Mouse (Mus musculus): ENCODE results near the gene Hecw2. TPM values are rescaled to one million over a fixed set of nuclear protein-coding genes. Genes with fewer than 3 reads are reported as not detected.

Hecw2 gene
- polyA plus RNA-seq, 1 experiment = 0.07 TPM

GRCm38 (mm10) chr1:53952395-53952794, 242.6 kb downstream of the Hecw2 start:
- Histone ChIP-seq H3K27ac (ENCODE audit: insufficient read depth, low read depth, low read length) (no peak overlapping the region), H3K4me3 (ENCODE audit: insufficient read depth, low read length) (no peak overlapping the region), H3K4me1 (ENCODE audit: control insufficient read depth, insufficient read depth, low read length) (peaks cover 7% of the 10 kb centered on the region)
- no peak for TF ChIP-seq POLR2A (IDR thresholded peaks at IDR 0.05; ENCODE audit: borderline replicate concordance, low read depth, low read length)
- TF ChIP-seq CTCF (IDR thresholded peaks at IDR 0.05; ENCODE audit: low read depth, low read length) = no peak

- H3K4me3 ChIP-seq (ENCODE audit: insufficient read depth, low read length) = no peak overlapping the region
- TF ChIP-seq CTCF (IDR thresholded peaks at IDR 0.05; ENCODE audit: low read depth, low read length) (no peak), POLR2A (IDR thresholded peaks at IDR 0.05; ENCODE audit: borderline replicate concordance, low read depth, low read length) (no peak)
- peak overlapping the region; percentile 21; the same call in 1 of the 2 replicates for H3K27ac ChIP-seq (ENCODE audit: insufficient read depth, low read depth, low read length)
- H3K4me1 ChIP-seq (ENCODE audit: control insufficient read depth, insufficient read depth, low read length) = peaks cover 15% of the 10 kb centered on the region
Measured at GRCm38 (mm10) chr1:53945815-53946214, 249.2 kb downstream of the Hecw2 start.

DNA sequence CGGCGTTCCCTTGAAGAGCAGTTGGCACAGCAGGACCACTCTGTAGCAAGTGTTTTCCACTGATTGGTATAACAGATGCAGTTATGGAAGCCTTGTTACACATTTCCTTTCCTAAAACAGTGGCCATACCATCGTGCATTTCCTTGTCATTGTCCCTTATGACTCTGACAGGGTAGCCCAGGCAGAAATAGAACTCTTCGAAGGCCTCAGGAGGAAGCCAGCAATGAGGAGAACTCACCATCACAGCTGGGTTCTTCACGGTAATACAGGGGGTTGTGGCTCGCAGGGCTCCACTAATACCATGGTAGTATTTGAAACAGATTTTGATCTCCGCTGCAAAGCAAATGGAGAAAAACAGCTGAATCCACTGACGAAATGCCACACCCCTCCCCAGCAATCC, 252.5 kb downstream of the Hecw2 start:
- Histone ChIP-seq H3K27ac (ENCODE audit: insufficient read depth, low read depth, low read length) (no peak overlapping the region), H3K4me1 (ENCODE audit: control insufficient read depth, insufficient read depth, low read length) (peaks cover 21% of the 10 kb centered on the region), H3K4me3 (ENCODE audit: insufficient read depth, low read length) (no peak overlapping the region)
- TF ChIP-seq CTCF (IDR thresholded peaks at IDR 0.05; ENCODE audit: low read depth, low read length) = no peak
- TF ChIP-seq POLR2A (IDR thresholded peaks at IDR 0.05; ENCODE audit: borderline replicate concordance, low read depth, low read length) = no peak

DNA sequence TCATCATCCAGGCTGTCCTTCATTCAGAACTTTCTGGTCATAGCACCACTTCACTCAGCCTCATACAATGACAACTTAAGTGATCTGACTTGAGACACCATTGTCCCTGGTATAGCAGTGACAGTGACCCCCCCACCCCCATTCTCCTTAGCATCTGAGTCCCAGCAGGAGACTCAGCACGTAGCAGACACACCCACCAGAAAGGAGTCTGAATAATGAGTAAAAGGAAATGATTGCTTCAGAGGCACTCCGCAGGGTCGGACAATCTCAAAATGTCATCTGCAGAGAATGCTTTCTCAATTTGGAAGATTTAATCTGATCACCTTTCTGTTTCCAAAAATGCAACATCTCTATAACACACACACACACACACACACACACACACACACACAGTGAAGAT, 253.4 kb downstream of the Hecw2 start:
- no peak overlapping the region for H3K27ac ChIP-seq (ENCODE audit: insufficient read depth, low read depth, low read length)
- H3K4me3 ChIP-seq (ENCODE audit: insufficient read depth, low read length) = no peak overlapping the region
- TF ChIP-seq CTCF (IDR thresholded peaks at IDR 0.05; ENCODE audit: low read depth, low read length) = no peak
- TF ChIP-seq POLR2A (IDR thresholded peaks at IDR 0.05; ENCODE audit: borderline replicate concordance, low read depth, low read length) = no peak
- H3K4me1 ChIP-seq (ENCODE audit: control insufficient read depth, insufficient read depth, low read length) = peaks cover 21% of the 10 kb centered on the region

DNA sequence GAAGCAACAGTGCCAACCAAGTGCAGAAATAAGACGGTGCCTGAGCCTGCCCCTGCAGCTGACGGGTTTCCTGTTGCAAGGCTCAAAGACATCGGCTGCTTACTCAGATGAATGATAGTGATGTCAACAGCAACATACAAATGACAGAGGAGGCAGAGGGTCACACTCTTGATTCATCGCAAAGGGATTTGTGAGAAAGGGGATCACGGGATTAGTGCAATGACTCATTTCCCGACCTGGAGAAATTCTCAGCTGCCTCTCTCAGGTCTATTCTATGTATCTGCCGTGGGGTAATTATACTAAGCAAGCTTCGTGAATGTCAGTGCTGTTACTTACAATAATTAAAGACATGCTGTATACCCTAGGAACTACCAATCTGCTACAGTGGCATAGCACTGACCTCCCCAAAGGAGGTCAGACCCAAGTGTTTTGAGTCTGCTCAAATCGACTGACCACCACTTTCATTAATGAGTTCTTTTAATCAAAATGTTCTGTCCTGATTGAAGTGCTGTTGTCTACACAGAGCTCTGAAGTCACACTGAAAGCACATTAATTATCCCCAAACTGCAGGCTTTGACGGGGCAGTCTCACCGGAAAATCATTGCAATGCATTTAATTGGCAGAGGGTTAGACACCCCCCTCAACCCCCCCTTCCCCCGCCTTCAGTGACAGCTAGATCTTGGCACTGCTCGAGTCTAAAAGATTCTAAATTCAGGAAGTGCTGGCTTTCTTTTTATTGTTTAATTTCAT, 254.5 kb downstream of the Hecw2 start:
- no peak for TF ChIP-seq CTCF (IDR thresholded peaks at IDR 0.05; ENCODE audit: low read depth, low read length)
- no peak for TF ChIP-seq POLR2A (IDR thresholded peaks at IDR 0.05; ENCODE audit: borderline replicate concordance, low read depth, low read length)
- peaks cover 11% of the 10 kb centered on the region for H3K4me1 ChIP-seq (ENCODE audit: control insufficient read depth, insufficient read depth, low read length)
- H3K27ac ChIP-seq (ENCODE audit: insufficient read depth, low read depth, low read length) = no peak overlapping the region

GRCm38 (mm10) chr1:53939291-53939690, 255.7 kb downstream of the Hecw2 start:
- TF ChIP-seq CTCF (IDR thresholded peaks at IDR 0.05; ENCODE audit: low read depth, low read length) (no peak), POLR2A (IDR thresholded peaks at IDR 0.05; ENCODE audit: borderline replicate concordance, low read depth, low read length) (no peak)
- Histone ChIP-seq H3K4me3 (ENCODE audit: insufficient read depth, low read length) (no peak overlapping the region), H3K4me1 (ENCODE audit: control insufficient read depth, insufficient read depth, low read length) (peaks cover 7% of the 10 kb centered on the region), H3K27ac (ENCODE audit: insufficient read depth, low read depth, low read length) (no peak overlapping the region)

More for the DNA sequence above, 254.5 kb downstream of the Hecw2 start:
- no peak overlapping the region for H3K4me3 ChIP-seq (ENCODE audit: insufficient read depth, low read length)

DNA sequence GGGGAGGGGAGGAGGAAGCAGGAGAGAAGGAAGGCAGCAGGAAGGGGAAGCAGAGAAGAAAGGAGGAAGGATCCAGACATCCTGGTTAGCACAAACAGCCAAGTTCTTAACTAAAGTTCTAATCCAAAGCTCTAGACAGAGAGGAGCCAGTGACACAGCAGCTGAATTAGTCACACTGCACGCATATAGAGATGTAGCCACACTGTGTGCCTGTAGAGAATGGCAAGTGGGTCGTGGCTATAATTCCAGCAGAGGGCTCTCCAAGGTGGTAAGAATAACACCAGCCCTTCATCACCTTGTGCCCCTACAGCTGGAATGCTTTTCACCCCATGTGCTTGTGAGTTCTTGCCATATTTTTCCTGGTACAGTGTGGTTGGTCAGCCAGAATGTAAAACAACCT, 261.7 kb downstream of the Hecw2 start:
- TF ChIP-seq CTCF (IDR thresholded peaks at IDR 0.05; ENCODE audit: low read depth, low read length) (no peak), POLR2A (IDR thresholded peaks at IDR 0.05; ENCODE audit: borderline replicate concordance, low read depth, low read length) (no peak)
- peaks cover 11% of the 10 kb centered on the region for H3K4me1 ChIP-seq (ENCODE audit: control insufficient read depth, insufficient read depth, low read length)

DNA sequence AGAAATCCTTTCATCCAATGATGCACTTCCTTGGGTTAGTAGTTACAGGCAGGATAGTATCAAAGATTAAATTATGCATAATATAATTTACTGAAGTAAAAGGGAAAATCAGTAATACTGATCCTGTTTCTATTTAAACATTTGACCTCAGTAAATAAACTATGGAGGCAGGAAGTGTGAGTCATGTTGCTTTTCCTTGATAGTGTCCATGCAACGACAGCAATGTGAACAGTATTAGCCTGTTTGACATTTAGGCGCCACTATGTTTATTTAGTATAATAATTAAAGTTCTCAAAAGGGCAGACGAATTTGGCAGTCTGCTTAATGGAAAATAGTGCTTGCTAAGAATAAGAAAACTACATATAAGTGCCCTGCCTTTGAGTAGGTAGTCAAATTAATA, 263.7 kb downstream of the Hecw2 start:
- Histone ChIP-seq H3K27ac (ENCODE audit: insufficient read depth, low read depth, low read length) (no peak overlapping the region), H3K4me3 (ENCODE audit: insufficient read depth, low read length) (no peak overlapping the region)
- TF ChIP-seq POLR2A (IDR thresholded peaks at IDR 0.05; ENCODE audit: borderline replicate concordance, low read depth, low read length) = no peak
- TF ChIP-seq CTCF (IDR thresholded peaks at IDR 0.05; ENCODE audit: low read depth, low read length) = no peak

More for the DNA sequence above, 261.7 kb downstream of the Hecw2 start:
- Histone ChIP-seq H3K27ac (ENCODE audit: insufficient read depth, low read depth, low read length) (no peak overlapping the region), H3K4me3 (ENCODE audit: insufficient read depth, low read length) (no peak overlapping the region)

GRCm38 (mm10) chr1:53927605-53928004, 267.4 kb downstream of the Hecw2 start:
- Histone ChIP-seq H3K27ac (ENCODE audit: insufficient read depth, low read depth, low read length) (no peak overlapping the region), H3K4me3 (ENCODE audit: insufficient read depth, low read length) (no peak overlapping the region), H3K4me1 (ENCODE audit: control insufficient read depth, insufficient read depth, low read length) (peaks cover 6% of the 10 kb centered on the region)
- TF ChIP-seq POLR2A (IDR thresholded peaks at IDR 0.05; ENCODE audit: borderline replicate concordance, low read depth, low read length) (no peak), CTCF (IDR thresholded peaks at IDR 0.05; ENCODE audit: low read depth, low read length) (no peak)

More for the DNA sequence above, 263.7 kb downstream of the Hecw2 start:
- H3K4me1 ChIP-seq (ENCODE audit: control insufficient read depth, insufficient read depth, low read length) = peaks cover 11% of the 10 kb centered on the region

GRCm38 (mm10) chr1:53925149-53925901, 269.6 kb downstream of the Hecw2 start:
- TF ChIP-seq CTCF (IDR thresholded peaks at IDR 0.05; ENCODE audit: low read depth, low read length) = no peak
- no peak for TF ChIP-seq POLR2A (IDR thresholded peaks at IDR 0.05; ENCODE audit: borderline replicate concordance, low read depth, low read length)
- no peak overlapping the region for H3K4me3 ChIP-seq (ENCODE audit: insufficient read depth, low read length)
- H3K27ac ChIP-seq (ENCODE audit: insufficient read depth, low read depth, low read length) = no peak overlapping the region
- no peaks in the 10 kb centered on the region for H3K4me1 ChIP-seq (ENCODE audit: control insufficient read depth, insufficient read depth, low read length)
